Mouse (Mus musculus) ovary, adult 18-20 months (tissue): ENCODE data around the gene Maf.
A peak's percentile ranks its signal among the peaks of the same experiment; 100 is the strongest.

ENCODE experiments used
- DNase-seq: peaks from one replicate; pipeline ENCODE4 v3.0.0; 2022; ENCODE audit warnings: low spot score, mixed read lengths

Gene Maf

DNA sequence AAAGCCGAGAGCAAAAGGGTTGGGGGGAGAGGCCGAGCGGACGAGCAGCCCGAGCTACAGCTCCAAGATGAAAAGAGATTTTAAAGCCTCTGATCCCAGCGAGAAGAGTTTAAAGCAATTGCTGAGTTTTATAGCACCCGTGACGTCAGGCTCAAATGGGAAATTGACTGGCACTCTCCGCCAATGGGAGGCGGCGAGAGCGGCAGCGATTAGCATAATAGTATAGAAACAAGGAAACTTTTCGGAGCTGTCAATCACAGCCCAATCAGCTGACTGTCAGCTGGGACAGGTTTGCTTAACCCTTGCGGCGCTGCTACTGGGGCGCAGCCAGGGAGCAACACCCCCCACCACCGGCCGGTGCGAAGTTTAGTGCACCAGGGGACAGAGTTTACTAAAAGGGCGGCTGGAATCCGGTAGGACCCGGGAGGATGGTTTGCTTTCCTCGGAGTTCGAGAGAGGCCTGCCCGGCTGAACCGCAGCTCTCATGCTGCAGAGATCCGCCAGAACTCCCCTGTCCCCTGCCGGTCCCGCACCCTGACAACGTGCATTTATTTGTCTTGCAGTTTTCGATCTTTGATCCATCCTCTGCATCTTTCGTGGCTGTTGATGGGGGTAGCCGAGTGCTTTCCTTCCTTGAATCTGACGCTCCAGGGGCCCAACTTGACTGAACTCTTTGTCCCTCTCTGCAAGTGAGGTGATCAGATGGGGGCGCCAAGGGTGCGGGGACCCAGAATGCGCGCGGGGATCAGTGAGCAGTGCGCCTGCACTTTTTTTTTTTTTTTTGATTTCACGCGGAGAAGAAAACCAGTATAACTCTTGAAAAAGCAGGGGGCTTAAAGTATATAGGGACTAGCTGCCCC lies at the start of gene Maf:
Gene Maf (minus strand): TSS at position 64 of the 860 bp plus-strand sequence.
- peak; percentile 90 for DNase-seq

DNA sequence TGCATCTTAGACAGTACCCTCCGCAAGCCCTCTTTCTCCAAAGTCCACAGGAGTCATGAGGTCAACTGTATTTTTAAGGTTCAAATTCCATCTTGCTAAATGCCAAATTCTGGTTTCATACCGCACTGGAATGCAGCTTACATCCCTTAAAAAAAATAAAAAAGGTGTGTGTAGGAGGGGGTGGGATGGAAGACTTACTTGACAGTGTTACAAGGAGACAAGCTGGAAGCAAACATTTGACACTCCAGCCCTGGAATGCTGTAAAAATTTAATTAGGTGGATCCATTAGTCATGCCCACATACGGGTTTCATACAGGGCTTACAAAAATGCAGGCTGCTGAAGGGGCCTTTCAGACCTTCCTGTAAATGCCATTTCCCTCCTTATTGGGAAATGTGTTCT lies 49.4 kb upstream of the Maf start:
- DNase-seq, result no peak

DNA sequence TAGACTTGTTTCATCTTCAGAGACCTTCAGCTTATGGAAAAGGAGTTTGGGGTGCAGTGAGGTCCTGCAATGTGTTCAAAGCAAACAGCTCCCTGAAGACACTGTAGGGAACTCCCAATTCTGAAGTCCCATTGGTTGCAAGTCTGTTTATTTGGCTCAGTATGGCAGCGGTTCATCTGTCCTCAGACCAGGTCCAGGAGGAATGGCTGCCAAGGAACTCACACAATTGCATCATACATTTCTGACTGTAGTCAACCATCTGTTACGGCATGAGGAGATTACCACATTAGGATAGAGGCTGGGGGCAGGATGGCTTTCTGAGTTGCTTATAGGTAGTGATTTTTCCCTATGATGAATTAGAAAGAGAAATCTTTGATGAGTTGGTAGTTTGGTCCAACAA lies 48.4 kb upstream of the Maf start:
- DNase-seq, result no peak

DNA sequence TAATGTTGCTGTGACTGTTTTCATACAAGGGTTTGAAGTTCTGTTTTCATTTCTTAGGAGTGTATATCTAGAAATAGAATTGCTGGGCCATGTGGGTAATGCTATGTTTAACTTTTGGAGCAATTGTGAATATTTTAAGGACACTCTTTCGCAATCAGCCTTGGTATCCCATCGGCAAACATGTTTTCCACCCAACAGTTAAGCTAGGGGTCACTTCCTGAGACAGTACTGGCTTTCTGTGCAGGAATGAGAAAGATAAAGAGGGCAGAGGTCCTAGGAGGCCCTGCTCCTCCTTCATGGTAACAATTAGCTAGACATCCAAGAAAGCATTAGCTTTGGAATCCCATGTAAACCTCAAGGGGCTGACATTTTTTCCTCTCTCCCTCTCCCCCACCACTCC lies 47.1 kb upstream of the Maf start:
- DNase-seq, result no peak

DNA sequence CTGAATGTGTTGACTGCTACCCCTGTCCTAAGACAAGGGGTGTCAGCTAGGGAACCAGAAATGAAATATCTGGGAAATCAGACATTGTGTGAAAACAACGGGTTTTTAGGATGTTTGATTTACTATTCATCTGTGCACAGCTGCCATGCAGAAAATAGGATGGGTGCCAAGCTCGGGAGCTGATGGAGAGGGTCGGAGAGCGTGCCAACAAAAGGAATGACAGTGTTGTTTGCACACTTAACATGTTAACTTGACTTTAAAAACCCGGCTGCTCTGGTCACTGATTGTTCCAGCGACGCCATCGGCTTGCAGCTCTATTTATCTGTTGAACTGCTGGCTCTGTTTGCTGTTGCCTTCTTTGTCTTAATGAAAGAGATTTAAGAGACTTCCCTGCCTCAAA lies 46.2 kb upstream of the Maf start:
- no peak for DNase-seq

DNA sequence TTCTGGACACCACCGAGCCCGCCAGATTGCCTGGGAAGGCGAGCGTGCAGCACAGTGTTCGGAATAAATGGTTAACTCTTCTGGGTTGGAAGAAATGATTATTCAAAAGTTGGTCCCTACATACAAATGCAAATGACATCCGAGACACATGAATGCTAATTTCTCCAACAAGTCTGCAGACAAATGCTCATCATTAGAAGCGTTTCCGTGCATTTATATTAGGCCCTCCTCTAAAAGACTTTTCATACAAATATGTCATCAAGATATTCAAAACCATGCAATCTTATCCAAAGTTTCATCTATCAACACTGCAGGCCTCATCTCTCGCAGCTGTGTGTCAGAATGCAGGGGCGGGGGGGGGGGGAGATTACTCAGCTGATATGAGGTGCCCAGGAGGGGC lies 39.8 kb upstream of the Maf start:
- DNase-seq, result no peak

DNA sequence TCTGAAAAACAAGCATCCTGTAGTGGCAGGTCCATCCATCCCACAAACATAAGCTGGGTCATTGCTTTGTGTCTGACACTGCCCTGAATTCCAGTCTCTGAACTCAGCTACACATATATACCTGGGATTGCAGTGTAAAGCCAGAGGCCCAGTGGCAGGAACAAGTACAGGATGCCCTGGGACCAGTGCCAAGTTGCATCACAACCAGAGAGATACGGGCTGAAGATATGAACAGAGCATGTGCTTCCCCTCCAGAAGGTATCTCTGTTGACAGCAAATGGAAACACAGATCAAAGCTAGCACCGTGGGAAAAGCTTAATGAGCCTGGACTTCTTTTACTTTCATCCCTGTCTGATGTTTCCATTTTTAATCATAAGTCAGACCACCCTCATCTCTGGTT lies 38.1 kb upstream of the Maf start:
- DNase-seq, result no peak

DNA sequence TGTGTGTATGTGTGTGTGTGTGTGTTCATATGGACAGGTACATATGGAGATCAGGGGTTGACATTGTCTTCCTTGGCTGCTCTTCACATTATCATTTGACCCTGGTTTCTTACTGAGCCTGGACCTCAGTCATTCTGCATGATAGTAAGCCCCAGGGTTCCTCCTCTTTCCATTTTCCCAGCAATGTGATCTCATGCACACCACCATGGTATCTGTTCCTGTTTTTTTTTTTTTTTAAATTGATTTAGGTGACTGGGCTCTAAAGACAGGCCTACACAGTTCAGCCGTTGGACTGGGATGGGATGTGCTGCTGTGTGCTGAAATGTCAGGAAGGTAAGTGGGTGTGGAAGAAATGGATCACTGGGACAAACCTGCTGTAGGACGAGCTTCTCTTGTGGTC lies 35.8 kb upstream of the Maf start:
- no peak for DNase-seq

DNA sequence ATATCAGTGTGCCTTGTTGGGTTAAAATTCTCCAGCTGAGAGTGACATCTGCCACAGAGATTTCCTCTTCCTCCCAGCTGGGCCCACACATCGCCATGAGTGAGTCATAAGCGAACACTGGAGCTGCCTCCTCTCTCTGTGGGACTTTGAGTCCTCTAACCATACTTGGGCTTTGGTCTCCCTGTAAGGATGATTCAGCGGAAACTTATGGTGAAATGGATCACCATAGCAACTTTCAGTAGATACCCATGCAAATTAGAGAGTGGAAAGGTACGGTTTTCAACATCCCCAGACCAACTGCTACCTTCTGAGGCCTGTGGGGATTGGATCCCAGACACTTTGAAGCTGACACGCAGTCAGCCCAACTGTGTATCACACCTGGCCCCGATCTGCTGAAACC lies 35.1 kb upstream of the Maf start:
- no peak for DNase-seq

DNA sequence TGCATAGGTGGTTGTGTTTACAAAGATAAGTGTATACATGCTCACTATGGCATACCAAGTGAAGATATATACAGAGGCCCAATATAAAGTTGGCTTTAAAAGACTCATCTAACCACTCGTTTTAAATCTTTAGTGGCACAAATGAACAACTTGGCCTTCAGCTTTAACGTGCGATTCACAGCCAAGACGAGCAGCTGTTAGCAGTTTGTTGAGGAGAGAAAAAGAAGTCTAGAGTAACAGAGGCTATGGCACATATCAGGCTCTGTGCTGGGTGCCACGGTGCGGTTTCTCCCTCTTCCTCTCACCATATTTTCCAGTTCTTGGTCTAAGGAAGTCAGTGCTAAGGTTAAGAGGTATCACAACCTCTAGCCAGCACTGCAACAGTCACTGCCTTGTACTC lies 34.4 kb upstream of the Maf start:
- no peak for DNase-seq

DNA sequence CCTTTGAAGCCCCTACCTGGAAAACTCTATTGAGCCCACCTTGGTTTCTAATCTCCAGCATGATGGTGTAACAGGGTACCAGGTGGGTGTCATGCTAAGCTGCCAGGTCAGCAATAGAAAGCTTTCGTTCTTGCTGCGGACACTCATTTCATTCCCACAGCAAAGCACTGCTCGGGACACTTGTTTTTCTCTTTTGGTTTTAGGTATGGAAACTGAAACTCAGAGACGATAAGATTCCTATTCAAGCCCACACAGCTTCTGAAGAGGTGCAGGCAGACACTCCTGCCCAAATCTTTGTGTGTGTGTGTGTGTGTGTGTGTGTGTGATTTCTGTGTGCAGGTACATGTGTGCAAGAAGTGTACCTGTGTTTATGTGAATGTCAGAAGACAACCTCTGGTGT lies 32.2 kb upstream of the Maf start:
- no peak for DNase-seq

DNA sequence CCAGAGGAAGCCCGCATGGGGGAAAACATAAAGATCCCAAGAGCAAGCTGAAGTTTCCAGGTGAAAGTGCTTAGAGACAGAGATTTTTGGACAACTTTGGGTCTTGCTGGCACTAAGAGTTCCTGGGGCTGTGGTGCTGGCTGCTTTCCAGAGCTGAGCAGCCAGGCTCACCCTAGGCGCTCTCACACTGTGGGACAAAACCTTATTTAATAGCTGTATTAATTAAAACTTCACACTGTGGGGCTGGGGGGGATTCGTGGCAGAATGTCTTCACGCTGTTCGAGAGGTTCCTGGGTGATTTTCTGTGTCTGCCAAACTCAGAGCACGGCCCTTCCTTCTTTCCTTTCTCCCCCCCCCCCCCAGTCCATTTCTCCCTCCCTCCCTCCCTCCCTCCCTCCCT lies 24.8 kb upstream of the Maf start:
- no peak for DNase-seq

DNA sequence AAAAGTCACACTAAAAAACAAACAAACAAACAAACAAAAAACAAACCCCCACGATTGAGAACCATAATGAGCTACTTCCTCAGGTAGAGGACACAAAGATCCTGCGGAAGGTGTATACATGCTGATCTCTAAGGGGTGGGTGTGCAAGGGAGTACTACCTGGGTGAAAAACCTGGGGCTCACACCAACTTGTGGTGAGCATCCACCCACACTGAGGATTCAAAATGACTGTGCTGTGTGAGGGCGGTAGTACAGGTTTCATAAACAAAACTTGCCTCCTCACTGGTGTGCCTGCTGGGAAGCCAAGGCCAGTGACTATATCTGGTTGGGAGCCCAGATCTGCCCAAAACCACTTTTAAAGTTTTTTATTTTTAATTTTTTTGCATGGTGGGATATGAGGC lies 19.2 kb upstream of the Maf start:
- no peak for DNase-seq

DNA sequence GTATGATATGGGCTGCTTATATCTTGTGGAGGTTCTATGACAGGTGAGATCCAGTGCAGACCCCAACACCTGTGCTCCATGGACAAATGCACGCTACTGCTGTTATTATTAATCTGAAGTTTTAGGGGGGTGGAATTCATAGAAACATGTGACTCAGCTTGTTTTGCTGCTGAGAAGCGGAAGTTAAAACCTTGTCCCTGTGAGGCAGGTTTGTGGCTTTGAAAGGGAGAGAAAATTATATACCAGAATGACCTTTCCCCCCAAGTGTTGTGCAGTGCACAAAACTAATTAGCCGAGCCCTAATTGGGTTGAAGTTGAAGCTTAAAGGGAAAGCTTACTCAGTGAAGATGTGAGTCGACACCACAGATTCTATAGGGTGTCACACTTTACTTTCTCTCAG lies 18.6 kb upstream of the Maf start:
- no peak for DNase-seq

DNA sequence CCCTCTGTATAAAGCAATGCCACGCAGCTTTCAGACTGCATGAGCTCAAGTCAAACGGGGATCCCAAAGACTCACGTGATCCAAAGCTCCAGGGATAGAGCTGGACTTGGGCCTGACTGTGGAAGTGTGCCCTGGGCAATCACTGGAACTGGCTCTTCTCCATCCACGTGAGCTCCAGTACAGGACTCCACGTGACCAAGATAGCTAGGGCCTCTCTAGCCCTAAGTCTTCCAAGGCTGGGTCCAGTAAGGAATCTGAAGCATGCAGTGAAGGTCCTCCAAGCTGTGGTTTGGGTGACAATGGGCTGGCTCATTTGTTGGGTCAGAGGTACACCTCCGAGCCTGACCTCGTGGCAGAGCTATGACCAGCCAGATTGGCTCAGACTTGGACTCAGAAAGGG lies 11.5 kb upstream of the Maf start:
- DNase-seq, result no peak

DNA sequence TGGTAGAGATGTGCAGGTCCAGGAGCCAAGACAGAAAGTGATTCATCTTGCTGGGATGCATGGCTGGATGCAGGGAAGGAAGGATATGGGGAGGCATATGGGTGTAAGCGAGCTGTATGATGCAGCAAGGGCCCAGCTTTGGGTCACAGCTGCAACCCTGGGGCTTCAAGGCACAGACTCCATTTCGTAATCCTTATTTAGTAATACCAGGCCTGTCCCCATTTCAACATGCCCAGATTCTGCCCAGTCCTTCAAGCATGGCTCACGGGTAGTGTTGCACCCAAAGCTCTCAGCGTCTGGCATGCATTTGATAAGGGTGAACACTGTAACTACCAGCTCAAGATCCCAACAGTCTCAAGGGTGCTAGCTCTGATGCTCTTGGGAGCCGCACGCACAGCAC lies 11.0 kb upstream of the Maf start:
- no peak for DNase-seq

DNA sequence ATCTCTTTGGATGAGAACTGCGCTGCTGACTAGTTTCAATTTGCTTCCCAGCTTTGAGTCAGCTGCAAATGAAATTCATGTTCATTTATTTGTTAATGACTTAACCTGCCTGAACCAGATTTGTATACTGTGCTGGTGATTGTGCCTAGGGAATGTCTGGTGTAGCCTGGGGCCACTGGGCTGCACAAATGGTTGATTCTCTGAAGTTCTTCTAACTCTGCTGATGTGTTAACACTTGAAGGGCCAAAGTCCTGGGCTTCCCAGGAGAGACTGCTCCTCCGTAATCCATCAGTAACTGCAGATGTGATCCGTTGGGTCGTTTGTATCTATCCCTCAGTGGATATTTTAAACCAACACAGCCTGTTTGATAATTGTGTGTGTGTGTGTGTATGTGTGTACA lies 7.7 kb upstream of the Maf start:
- DNase-seq, result no peak

DNA sequence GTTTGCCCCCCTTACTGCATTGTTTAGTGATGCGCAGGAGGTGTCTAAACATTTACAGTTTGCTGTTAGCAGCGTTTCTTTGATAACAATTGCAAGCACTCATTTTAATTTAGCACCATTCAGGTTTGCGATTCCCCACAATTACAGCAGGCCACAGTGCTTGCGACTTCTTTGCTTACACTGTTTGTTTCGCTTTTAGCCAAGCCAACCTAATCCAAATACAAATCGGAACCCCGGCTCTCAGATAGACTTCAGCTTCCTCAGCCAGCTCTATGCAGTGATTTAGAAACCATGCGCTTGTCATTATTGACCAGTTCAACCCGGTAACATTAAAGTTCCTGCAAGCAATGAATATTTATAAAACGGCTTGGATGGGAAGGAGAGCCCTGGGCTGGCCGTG lies 3.5 kb upstream of the Maf start:
- DNase-seq, result no peak

DNA sequence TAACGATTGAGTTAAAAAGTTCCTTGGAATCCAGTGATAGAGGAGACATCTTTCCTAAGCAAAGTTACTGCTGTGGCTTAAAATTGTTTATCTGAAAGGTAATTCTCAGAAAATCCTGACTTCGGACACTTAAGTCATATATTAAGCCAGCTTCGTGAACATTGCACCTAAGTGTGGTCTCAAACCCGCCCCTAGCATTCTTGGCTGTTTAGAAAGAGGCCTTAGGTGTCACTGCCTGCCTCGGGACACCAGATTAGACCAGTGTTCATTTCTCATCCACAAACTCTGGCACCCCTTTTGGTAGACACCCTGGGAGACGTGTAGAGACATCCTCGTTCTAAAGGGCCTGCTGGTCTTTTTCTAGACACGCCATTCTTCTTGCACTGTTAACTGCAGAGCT lies 2.3 kb upstream of the Maf start:
- DNase-seq, result no peak

DNA sequence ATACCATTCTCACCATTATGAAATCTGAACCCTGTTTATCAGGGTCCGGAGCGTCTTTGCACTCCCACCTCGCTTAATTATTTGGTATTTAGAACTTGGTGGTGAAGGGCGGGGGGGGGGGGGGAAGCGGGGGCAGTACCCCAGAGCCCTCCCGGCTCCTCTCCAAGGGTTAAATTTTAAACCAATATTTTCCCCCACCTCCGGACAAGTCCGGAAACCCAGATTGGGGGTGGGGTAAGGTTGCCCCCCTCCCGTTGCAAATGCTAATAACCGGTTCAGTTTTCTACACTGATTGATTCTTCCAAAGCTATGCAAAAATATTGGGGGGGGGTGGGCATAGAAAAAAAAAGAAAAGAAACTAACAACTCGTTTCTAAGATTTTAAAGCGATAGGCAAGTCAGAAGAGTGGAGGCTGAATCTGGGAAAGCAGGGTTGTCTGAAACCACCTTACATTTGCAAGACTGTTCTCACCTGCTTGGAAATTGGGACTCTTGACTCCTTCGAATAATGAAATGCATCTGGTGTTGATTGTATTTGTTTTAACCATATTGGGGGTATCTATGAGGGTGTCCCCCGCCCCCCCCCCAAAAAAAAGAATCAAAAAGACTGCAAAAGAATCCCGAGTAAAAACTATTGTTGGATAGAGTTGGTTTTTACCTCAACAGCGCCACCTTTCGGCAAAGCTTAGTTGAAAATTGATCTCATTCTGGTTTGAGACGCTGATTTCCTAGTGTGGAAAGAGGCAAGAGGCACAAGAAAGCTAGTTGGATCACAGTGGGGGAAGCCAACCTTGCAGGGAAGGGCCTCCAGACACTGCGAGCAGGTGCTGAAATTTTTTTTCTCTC lies 1.6 kb upstream of the Maf start:
- DNase-seq, result peak; percentile 49

DNA sequence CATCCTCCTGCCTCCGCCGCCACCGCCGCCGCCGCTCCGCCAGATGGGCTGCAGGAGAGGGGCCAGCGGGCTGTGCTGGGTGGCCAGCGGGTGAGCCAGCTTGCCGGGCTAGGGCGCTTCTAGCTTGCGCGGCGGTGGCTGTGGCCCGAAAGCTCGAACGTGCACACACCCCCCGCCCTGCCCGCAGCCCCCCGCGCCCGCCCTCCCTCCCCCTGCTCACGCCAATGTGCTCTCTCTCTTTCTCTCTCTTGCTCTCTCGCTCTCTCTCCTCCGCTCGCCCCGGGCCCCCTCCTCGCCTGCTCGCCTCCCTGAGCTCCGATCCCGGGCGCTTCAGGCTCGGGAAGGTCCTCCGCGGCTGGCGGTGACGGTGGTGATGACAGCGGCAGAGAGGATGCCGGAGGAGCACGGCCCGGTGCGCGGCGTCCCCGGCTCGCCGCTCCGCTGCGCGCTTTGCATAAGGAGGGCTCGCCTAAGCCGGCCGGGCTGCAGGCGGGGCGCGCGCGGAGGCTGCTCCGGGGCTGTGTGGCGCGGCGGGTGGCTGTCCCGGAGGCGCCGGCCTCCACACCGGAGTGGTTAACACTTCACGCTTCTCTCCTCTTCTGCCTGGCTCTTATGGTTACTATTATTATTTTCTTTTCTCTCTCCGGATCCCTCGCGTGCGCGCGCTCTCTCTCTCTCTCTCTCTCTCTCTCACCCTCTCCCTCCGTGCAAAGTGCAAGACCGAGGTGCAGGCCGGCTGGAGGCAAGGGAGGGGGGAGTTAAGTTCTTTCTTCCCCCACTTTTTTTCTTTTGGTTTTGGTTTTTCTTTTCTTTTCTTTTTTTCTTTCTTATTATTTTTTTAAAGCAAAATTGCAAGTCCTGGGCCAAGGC lies 498 bp downstream of the Maf start:
- DNase-seq, result peak; percentile 55

DNA sequence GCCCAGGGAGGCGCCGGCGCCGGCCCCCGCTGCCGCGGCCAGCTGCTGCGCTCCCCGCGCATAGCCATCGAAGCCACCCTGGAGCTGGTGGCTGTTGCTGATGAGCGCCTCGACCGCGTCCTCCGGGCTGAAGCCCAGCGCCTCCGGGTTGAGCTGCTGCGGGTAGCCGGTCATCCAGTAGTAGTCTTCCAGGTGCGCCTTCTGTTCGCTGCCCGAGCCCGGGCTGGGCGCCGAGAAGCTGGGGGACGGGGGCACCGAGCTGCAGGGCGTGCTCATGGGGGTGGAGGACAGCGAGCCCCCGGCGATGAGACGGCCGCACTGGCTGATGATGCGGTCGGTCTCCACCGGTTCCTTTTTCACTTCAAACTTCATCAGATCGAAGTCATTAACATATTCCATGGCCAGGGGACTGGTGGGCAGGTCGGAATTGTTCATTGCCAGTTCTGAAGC lies 1.2 kb downstream of the Maf start:
- no peak for DNase-seq
